Mouse (Mus musculus) thymus, postnatal 0 days (tissue): Measurements from ENCODE around the gene Gpatch8. TPM values are rescaled to one million over a fixed set of nuclear protein-coding genes. Genes with fewer than 3 reads are reported as not detected.
A peak's percentile ranks its signal among the peaks of the same experiment; 100 is the strongest.
"Not testable (repeated sequence)": the region's sequence is repeated elsewhere in the genome, so short reads cannot be mapped to it uniquely, and the experiment has no call there.

ENCODE experiments used
- DNase-seq: peaks from one replicate; pipeline ENCODE4 v3.0.0-alpha.2; 2015; ENCODE audit warnings: low spot score
- polyA plus RNA-seq: library from polyadenylated mRNA; unstranded; fragments of >200 nt; fragmentation: Nextera tagmentation; extraction: Ambion mirVana; gene quantifications from 2 replicates; pipeline ENCODE4 v1.2.1, GENCODE M21; 2015

The Gpatch8 gene
- polyA plus RNA-seq, 1 experiment from 2014 or later = 41.0 TPM

DNA sequence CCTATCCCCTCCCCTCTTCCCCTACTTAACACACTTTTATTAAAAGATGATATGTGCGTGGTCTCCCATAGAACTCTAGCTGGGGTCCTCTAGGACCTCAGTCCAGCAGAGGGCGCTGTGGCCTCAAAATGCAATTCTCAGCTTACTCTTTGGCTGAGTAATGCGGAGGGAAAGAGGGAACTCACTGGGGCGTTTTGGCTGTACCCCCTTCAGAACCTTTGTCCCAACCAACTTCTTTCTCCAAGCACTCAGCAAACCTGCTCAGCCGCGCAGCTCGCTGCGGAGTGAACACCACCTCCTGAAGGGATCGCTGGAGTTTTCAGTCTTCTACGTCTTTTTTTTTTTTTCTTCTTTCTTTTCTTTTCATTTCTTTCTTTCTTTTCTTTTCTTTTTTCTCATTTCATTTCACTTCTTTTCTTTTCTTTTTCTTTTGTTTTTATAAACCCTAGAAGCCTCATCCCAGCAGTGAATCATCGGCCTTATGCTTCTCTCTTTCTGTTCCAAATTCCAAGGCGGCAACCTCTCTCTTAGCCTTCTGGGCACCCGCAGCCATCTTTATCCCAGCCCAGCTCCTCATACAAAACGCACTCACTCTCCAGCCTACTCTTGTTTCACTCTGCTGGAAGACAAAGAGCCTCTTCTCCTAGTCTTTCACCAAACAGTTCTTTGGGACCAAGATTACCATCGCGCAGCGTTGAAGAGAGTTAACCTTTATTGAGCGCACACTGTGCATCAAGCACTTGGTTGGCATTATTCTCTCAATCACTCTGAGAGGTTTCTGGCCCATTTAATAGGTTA lies 16.9 kb upstream of the Gpatch8 start:
- peak; percentile 82 for DNase-seq

- DNase-seq = no peak
Measured at GRCm38 (mm10) chr11:102568756-102569377, 12.7 kb upstream of the Gpatch8 start.

DNA sequence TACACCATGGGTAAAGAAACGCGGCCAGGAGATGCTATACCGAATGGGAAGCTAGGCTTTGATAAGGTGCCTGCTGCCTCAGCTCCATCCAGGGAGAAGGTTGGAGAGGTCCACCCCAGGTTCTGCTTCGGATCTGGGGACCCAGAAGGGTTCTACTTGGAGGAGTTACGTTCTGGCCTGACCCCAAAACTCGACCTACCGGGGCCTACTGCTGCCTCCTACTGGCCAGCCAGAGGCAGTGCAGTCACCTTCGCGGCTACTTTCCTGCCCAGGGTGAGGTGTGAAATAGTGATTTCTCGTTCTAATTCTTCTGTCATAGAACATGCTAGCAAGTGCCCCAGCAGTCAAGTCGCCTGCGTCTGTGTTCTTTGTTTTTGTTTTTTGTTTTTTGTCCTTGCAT lies 12.0 kb upstream of the Gpatch8 start:
- no peak for DNase-seq

DNA sequence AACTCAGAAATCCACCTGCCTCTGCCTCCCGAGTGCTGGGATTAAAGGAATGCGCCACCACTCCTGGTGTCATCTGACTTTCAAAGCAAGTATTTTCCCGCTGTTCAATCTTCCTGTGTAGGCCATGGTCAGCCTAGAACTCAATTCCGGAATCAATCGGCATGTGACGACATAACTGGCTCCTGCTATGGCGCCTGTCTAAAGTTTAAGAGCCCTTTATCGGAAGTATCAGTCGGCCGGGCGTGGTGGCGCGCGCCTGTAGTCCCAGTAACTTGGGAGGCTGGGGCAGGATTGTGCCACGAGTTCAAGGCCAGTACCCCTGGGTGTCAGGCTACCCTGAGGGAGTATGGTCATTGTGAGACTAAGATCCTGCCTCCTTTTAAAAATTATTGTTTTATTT lies 11.5 kb upstream of the Gpatch8 start:
- DNase-seq = no peak

DNA sequence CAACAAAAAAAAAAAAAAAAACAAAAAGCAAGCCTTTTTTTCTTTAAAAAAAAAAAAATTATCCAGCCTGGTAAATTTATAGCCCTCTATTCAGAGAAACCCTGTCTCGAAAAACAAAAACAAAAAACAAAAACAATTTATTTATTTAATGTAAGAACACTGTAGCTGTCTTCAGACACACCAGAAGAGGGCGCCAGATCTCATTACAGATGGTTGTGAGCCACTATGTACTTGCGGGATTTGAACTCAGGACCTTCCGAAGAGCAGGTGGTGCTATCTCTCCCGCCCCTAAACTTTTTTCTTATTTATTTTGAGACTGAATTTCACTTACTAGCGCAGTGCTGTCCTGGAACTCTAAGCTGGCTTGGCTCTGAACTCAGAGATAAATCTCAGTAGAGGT lies 11.0 kb upstream of the Gpatch8 start:
- no peak for DNase-seq

DNA sequence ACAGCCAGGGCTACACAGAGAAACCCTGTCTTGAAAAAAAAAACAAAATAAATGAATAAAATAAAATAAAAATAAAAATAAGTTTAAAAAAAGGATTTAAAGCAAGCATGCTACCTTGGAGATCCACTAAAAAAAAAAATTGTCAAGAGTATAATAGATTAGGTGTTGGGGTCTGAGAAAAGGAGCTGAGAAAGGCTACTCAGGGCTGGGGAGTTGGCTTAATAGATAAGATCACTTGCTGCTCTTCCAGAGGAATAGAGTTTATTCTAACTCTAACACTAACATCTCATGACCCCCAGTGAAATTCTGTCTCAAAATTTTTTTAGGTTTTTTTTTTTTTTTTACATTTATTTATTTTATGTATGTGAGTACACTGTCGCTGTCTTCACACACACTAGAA lies 10.1 kb upstream of the Gpatch8 start:
- DNase-seq = no peak

DNA sequence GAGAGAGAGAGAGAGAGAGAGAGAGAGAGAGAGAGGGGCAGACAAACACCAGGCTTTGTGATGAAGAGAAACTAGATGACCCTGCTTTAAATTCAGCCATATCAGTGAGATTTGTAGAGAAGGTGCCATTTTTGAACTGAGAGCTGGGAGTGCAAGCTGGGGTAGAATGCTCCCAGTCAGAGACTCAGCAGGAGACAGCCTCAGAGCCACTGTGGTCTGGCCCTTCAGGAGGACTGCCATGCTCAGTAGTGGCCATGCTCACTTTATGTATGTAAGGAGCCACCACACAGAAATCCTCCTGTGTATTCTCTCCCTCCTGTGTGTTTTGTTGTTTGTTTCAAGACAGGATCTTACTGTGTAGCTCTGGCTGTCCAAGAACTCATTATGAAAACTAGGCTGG lies 9.5 kb upstream of the Gpatch8 start:
- DNase-seq = no peak

- DNase-seq = not testable (repeated sequence)
Measured at GRCm38 (mm10) chr11:102564952-102565671, 8.9 kb upstream of the Gpatch8 start.

- no peak for DNase-seq
Measured at GRCm38 (mm10) chr11:102558704-102559103, 2.5 kb upstream of the Gpatch8 start.

GRCm38 (mm10) chr11:102557386-102557785 lies 1.2 kb upstream of the Gpatch8 start:
- no peak for DNase-seq

DNA sequence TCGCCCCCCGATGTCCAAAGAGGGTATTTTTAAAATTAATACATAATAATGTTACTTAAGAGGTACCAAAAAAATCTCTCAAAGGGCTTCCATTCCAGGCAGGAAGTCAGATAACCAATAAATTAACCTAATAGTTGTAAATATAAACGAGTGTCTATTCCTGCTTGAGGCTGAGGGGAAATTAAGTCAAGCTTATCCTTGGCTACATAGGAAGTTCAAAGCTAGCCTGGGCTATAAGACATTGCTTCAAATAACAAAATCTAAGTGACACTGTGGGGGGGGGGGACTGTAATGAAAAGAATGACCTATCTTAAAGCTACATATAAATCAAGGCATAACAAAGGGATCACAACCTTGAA lies 503 bp upstream of the Gpatch8 start:
- DNase-seq = no peak

DNA sequence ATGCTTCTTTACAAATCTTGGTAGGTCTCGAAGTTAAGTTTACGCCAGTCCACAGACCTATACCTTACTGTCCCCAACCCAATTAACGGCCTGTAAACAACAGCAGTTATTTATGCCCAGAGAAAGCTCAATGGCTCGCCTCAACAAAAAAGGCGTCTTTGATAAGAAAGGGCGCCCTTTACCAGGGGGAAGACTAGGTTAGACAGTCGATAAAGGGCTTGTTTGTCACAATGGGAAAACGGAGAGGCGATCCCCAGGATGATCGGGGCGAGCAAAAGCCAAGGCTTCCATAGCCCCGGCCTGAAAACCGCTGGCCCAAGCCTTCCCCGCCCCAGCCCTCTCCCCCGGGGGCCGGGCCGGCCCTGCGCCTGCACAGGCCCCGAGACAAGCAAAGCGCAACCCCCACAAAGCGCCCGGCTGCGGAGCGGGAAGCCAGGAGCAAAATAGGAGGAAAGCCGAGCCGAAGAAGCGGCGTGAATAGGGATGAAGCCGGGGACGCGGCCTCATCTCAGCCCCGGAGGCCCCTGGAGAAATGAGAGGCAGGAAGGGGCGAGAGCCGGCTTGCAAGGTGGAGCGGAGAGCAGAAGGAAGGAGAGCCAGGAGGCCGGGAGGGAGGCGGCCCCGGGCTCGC lies 677 bp downstream of the Gpatch8 start:
- DNase-seq = no peak

DNA sequence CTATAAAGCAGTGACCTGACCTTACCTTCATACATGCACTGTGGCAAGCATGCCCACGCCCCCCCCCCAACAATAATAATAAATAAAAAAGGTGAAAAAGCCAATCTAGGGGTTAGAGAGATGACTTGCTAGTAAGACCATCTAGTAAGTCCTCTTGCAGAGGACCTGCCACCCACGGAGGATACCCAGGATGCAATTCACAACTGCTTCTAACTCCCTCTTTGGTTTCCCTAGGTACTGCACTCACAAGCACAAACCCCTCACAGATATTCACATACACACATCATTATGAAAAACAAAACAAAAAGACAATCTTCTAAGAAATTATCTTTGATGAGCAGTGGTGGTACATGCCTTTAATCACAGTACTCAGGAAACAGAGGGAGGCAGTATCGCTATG lies 4.1 kb downstream of the Gpatch8 start:
- DNase-seq = no peak

DNA sequence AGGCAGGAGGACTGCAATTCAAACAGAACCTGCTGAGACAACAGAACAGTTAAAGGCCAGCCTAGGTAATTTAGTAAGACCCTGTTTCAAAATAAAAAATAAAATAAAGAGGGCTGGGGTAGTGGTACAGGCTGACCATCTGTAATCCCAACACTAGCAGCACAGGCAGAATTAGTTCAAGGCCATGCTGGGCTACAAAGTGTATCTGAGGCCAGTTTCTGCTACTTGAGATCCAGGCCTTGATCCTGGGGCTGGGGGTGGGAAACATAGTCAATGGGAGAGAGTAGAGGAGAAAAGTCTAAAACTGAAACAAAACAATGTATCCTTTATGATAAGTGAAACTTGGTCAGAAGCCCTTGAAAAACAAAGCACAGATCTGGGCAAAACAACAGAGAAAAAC lies 5.0 kb downstream of the Gpatch8 start:
- no peak for DNase-seq

DNA sequence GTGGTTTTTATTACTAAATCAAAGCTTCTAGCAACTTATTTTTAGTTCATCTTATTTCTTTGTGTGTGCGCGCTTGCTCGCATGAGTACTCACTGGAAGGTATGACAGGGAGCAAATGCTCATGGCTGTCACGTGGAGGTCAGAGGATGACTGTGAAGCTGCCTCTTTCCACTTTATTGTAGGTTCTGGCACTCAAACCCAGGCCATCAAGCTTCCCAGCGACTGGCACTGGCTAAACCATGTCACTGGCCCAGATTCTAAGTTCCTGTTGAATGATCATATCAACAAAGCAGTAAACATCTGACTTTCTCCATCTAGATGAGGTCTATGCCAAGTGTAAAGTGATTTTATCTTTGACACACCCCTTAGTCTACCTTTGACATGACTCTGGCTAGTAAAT lies 14.7 kb downstream of the Gpatch8 start:
- DNase-seq = no peak

DNA sequence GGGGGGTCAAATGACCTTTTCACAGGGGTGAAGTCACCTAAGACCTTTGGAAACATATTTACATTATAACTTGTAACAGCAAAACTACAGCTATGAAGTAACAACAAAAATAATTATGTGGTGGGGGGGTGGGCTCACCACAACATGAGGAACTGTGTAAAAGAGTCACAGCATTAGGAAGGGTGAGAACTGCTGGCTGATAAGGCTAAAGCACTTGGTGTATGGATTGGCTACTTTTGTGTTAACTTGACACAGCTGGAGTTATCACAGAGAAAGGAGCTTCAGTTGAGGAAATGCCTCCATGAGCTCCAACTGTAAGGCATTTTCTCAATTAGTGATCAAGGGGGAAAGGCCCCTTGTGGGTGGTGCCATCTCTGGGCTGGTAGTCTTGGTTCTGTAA lies 15.9 kb downstream of the Gpatch8 start:
- DNase-seq = not testable (repeated sequence)

GRCm38 (mm10) chr11:102539690-102540089 lies 16.5 kb downstream of the Gpatch8 start:
- no peak for DNase-seq

- no peak for DNase-seq
Measured at GRCm38 (mm10) chr11:102536210-102536609, 20.0 kb downstream of the Gpatch8 start.

- DNase-seq = no peak
Measured at GRCm38 (mm10) chr11:102534078-102534477, 22.1 kb downstream of the Gpatch8 start.

DNA sequence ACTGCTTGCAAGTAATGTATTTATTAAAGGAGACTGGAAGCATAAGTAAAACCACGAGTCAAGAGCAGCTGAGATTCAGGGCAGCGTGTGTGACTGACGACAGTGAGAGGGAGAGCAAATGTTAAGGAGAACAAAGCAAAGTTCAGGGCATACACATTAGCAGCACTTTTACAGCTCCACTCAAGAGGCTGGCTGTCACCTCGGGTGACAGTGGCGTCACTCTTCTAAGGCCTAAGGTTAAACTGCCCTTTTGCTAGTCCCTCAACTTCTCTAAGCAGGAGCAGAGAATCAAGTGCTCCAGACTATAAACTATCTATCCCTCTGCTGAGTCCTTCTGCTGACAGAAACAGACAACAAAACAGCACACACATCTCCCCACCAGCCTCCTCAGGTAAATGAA lies 24.8 kb downstream of the Gpatch8 start:
- DNase-seq = no peak

DNA sequence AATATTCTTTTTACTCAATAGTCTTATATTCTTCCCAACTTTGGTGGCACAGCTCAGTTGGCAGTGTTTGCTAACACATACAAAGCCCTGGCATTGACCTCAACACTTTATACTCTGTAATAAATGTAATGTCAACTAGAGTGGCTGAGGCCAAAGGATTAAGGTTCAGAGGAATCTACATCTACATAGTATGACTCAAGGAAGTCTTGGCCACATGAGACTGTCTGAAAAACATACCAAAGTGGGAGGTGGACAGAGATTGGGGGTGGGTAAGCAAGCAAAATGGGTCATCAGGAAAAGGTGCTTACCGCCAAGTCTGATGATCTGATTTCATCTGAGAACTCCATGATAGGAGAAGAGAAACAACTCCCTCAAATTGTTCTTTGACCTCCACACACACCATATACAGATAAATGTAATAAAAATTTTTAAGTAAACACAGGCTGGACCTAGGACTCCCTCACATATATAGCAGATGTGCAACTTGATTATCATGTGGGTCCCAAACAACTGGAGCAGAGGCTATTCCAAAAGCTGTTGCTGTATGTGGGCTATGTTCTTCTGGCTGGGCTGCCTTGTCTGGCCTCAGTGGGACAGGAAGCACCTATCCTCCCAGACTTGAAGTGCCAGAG lies 41.3 kb downstream of the Gpatch8 start:
- DNase-seq = no peak

GRCm38 (mm10) chr11:102510226-102510625 lies 46.0 kb downstream of the Gpatch8 start:
- no peak for DNase-seq
